In genomic region chr15:27475988-27476387, GRCm38 (mm10) we compare ENCODE assay signal across 13 mouse cellular contexts. TPM values are rescaled to one million over a fixed set of nuclear protein-coding genes. Genes with fewer than 3 reads are reported as not detected.
DNase-seq lines count a peak whose midpoint lies in the region; ATAC-seq and TF ChIP-seq lines count a peak whose summit lies in the region.
"Had no signal": no experiment of that assay in that cellular context is flagged by ENCODE, and none has a peak within 500 bp of the region (broad histone marks: within the 10 kb centered on the region; RNA-seq: fewer than 3 reads in every experiment).

No protein-coding gene starts in this region.

- peaks cover 39% of the 10 kb centered on the region for H3K4me1 ChIP-seq in E14TG2a.4 (replicated peaks; ENCODE audit: low read depth, low read length)
- peaks cover 43% of the 10 kb centered on the region for H3K4me1 ChIP-seq in heart, embryonic 13.5 days
- H3K4me1 ChIP-seq in kidney, embryonic 15.5 days, result peaks cover 13% of the 10 kb centered on the region; the same call in 1 of the 2 replicates

- peak overlapping the region; percentile 58 for H3K4me3 ChIP-seq in E14TG2a.4 (replicated peaks; ENCODE audit: low read length)
- peak overlapping the region; percentile 9; the same call in 1 of the 2 replicates for H3K4me3 ChIP-seq in heart, embryonic 13.5 days
- H3K4me3 ChIP-seq in kidney, embryonic 15.5 days (replicated peaks), result no peak overlapping the region
- H3K4me3 ChIP-seq: lung, embryonic 15.5 days had no signal

- H3K27me3 ChIP-seq in E14TG2a.4 (ENCODE audit: insufficient read depth, low read length), result peaks cover 40% of the 10 kb centered on the region
- no peaks in the 10 kb centered on the region for H3K27me3 ChIP-seq in heart, embryonic 13.5 days (replicated peaks)
- H3K27me3 ChIP-seq in kidney, embryonic 15.5 days, result no peaks in the 10 kb centered on the region
- H3K27me3 ChIP-seq: lung, embryonic 15.5 days had no signal

- H3K9ac ChIP-seq in heart, embryonic 13.5 days, result peak overlapping the region; percentile 44; the same call in 1 of the 2 replicates
- H3K9ac ChIP-seq in kidney, embryonic 15.5 days, result no peak overlapping the region
- H3K9ac ChIP-seq: lung, embryonic 15.5 days had no signal

- DNase-seq in cerebellum, adult 8-10 months, result peak; percentile 22
- DNase-seq in cerebellum, postnatal 14 days, result no peak
- peak; percentile 60 to 72 for DNase-seq in heart, adult 18-20 months
- no peak for DNase-seq in heart, adult 8-10 months (ENCODE audit: low spot score)
- no peak for DNase-seq in testis, postnatal 10 days (ENCODE audit: low spot score)
- DNase-seq: embryo, embryonic 11 days; kidney, adult 9 months; midbrain, embryonic 14.5 days; thymus, adult 18-20 months had no signal

- H3K9me3 ChIP-seq in E14TG2a.4 (ENCODE audit: low read length), result no peaks in the 10 kb centered on the region
- H3K9me3 ChIP-seq in heart, embryonic 13.5 days, result peaks cover 3% of the 10 kb centered on the region; the same call in 1 of the 2 replicates
- H3K9me3 ChIP-seq in kidney, embryonic 15.5 days (replicated peaks), result no peaks in the 10 kb centered on the region
- H3K9me3 ChIP-seq: lung, embryonic 15.5 days had no signal

- H3K36me3 ChIP-seq in E14TG2a.4 (ENCODE audit: insufficient read depth, low read length), result no peaks in the 10 kb centered on the region
- no peaks in the 10 kb centered on the region; the same call in 1 of the 2 replicates for H3K36me3 ChIP-seq in heart, embryonic 13.5 days
- no peaks in the 10 kb centered on the region for H3K36me3 ChIP-seq in kidney, embryonic 15.5 days
- H3K36me3 ChIP-seq: lung, embryonic 15.5 days had no signal

- H3K4me2 ChIP-seq in heart, embryonic 13.5 days, result peak overlapping the region; percentile 48
- no peak overlapping the region for H3K4me2 ChIP-seq in kidney, embryonic 15.5 days
- H3K4me2 ChIP-seq: lung, embryonic 15.5 days had no signal

- 55% methylated on average over 15 of the region's 15 CpGs for WGBS in heart, embryonic 13.5 days
- WGBS in kidney, embryonic 15.5 days, result 77% methylated on average over 15 of the region's 15 CpGs

- no peak for ATAC-seq in heart, embryonic 13.5 days (ENCODE audit: extremely low read depth, insufficient number of reproducible peaks, low FRiP score, low TSS enrichment)
- ATAC-seq in kidney, embryonic 15.5 days (replicated peaks; ENCODE audit: low FRiP score), result no peak

- no peak overlapping the region for H3K27ac ChIP-seq in heart, embryonic 13.5 days (replicated peaks)
- H3K27ac ChIP-seq in kidney, embryonic 15.5 days, result no peak overlapping the region
- H3K27ac ChIP-seq: lung, embryonic 15.5 days had no signal

- TF ChIP-seq CTCF in E14TG2a.4 (conservative IDR thresholded peaks at IDR 0.05; ENCODE audit: low read length), result no peak

RNA-seq across cellular contexts. Expression of gene Ank, which starts 9.5 kb away (rescaled TPM):
- 100 to 1,000 TPM; 200 to 202 TPM for total RNA-seq in heart, adult 18-20 months (2021)
- total RNA-seq in heart, adult 8-10 months (2022), result 100 to 1,000 TPM; 216 to 229 (median 226) TPM
- 9.1 and 10.6 TPM in 2 replicates for polyA plus RNA-seq in heart, embryonic 13.5 days (2015; fragmentation: Nextera tagmentation; extraction: Ambion mirVana)
- 8.8 and 10.5 TPM in 2 replicates for polyA plus RNA-seq in kidney, embryonic 15.5 days (2015; fragmentation: Nextera tagmentation; extraction: Ambion mirVana)

Comparison
In these comparisons a context has a peak if more than half of its experiments do, and no peak if none do; other contexts are left out.
1. DNase-seq: peak in cerebellum, adult 8-10 months (single experiment) and heart, adult 18-20 months (2 of 2); none in cerebellum, postnatal 14 days (0 of 2), heart, adult 8-10 months (single experiment) and testis, postnatal 10 days (single experiment).